Mouse (Mus musculus) forebrain, embryonic 14.5 days (tissue): ENCODE data around the gene Art5. TPM values are rescaled to one million over a fixed set of nuclear protein-coding genes. Genes with fewer than 3 reads are reported as not detected.
A peak's percentile ranks its signal among the peaks of the same experiment; 100 is the strongest.

Experiments
- ATAC-seq: fragments of 200-750 bp; cut with Nextera tagmentation; 2 replicates; pipeline ENCODE4 v1.8.0; 2017; ENCODE audit warnings: mild to moderate bottlenecking, moderate library complexity
- DNase-seq: peaks from one replicate; pipeline ENCODE4 v3.0.0-alpha.2; 2015; ENCODE audit warnings: low spot score
- H3K27ac ChIP-seq: fragments of 300-500 bp; sonication (generic); 2 replicates; pipeline ENCODE4 v1.5.1; 2014; ENCODE audit warnings: low read depth, mild to moderate bottlenecking, control low read depth, low read length, moderate library complexity
- H3K27me3 ChIP-seq: fragments of 300-500 bp; sonication (generic); replicated peaks from 2 replicates; pipeline ENCODE4 v1.6.1; 2014; ENCODE audit warnings: low read length, control low read depth, mixed read lengths; ENCODE audit not compliant: control insufficient read depth, insufficient read depth
- H3K36me3 ChIP-seq: fragments of 300-500 bp; sonication (generic); 2 replicates; pipeline ENCODE4 v1.6.1; 2014; ENCODE audit warnings: low read length, control low read depth; ENCODE audit not compliant: control insufficient read depth, insufficient read depth
- H3K4me1 ChIP-seq: fragments of 300-500 bp; sonication (generic); 2 replicates; pipeline ENCODE4 v1.6.1; 2014; ENCODE audit warnings: antibody characterized with exemption, low read length, control low read depth; ENCODE audit not compliant: control insufficient read depth, insufficient read depth
- H3K4me2 ChIP-seq: fragments of 300-500 bp; sonication (generic); 2 replicates; pipeline ENCODE4 v1.6.1; 2014; ENCODE audit warnings: mild to moderate bottlenecking, control low read depth, low read length
- H3K4me3 ChIP-seq: fragments of 300-500 bp; sonication (generic); 2 replicates; pipeline ENCODE4 v1.5.1; 2014; ENCODE audit warnings: low read depth, low read length, control low read depth
- H3K9ac ChIP-seq: fragments of 300-500 bp; sonication (generic); 2 replicates; pipeline ENCODE4 v1.6.1; 2014; ENCODE audit warnings: mild to moderate bottlenecking, low read length, control low read depth, moderate library complexity
- H3K9me3 ChIP-seq: fragments of 300-500 bp; sonication (generic); replicated peaks from 2 replicates; pipeline ENCODE4 v1.6.1; 2016; ENCODE audit warnings: low read length, control low read depth, mixed read lengths; ENCODE audit not compliant: control insufficient read depth
- WGBS: fragments of 180-500 bp; shearing (Covaris S2); extraction: QIAGEN DNeasy Blood & Tissue Kit; methylation state at CpG from one replicate; pipeline ENCODE4 v1.1.7; 2014; 5-methylcytosine and 5-hydroxymethylcytosine counted together
- polyA plus RNA-seq: library from polyadenylated mRNA; unstranded; fragments of >200 nt; fragmentation: Nextera tagmentation; extraction: Ambion mirVana; gene quantifications from 2 replicates; pipeline ENCODE4 v1.2.1, GENCODE M21; 2014

Gene Art5
- polyA plus RNA-seq, 1 experiment from 2014 or later = 1.0 TPM

GRCm38 (mm10) chr7:102109746-102110145 is 457 bp upstream of the Art5 start:
- Histone ChIP-seq H3K4me1 (no peaks in the 10 kb centered on the region), H3K4me3 (no peak overlapping the region), H3K9ac (no peak overlapping the region), H3K27me3 (no peaks in the 10 kb centered on the region), H3K9me3 (no peaks in the 10 kb centered on the region), H3K27ac (no peak overlapping the region), H3K4me2 (no peak overlapping the region), H3K36me3 (no peaks in the 10 kb centered on the region)
- ATAC-seq (no peak), DNase-seq (no peak)
- 92% methylated on average over 4 of the region's 4 CpGs for WGBS

- Histone ChIP-seq H3K4me2 (no peak overlapping the region), H3K36me3 (no peaks in the 10 kb centered on the region), H3K27me3 (no peaks in the 10 kb centered on the region), H3K4me1 (no peaks in the 10 kb centered on the region), H3K4me3 (no peak overlapping the region), H3K27ac (no peak overlapping the region), H3K9me3 (no peaks in the 10 kb centered on the region), H3K9ac (no peak overlapping the region)
- DNase-seq (no peak), ATAC-seq (no peak)
- 86% methylated on average over 1 of the region's 1 CpGs for WGBS
Observed at GRCm38 (mm10) chr7:102108206-102108605, 1.1 kb downstream of the Art5 start.

GRCm38 (mm10) chr7:102106700-102107141 is 2.6 kb downstream of the Art5 start:
- WGBS = 26% methylated on average over 23 of the region's 23 CpGs
- Histone ChIP-seq H3K27ac (no peak overlapping the region), H3K4me2 (peak overlapping the region; percentile 45), H3K9ac (0 out of 2 replicates have a peak overlapping the region, but pooled peaks have one; percentile 41), H3K27me3 (no peaks in the 10 kb centered on the region), H3K4me3 (peak overlapping the region; percentile 16; the same call in 1 of the 2 replicates), H3K4me1 (no peaks in the 10 kb centered on the region), H3K9me3 (no peaks in the 10 kb centered on the region), H3K36me3 (no peaks in the 10 kb centered on the region)
- ATAC-seq = 0 out of 2 replicates have a peak, but pooled peaks have one; percentile 37
- DNase-seq = peak; percentile 17

GRCm38 (mm10) chr7:102104126-102104525 is 5.2 kb downstream of the Art5 start:
- Histone ChIP-seq H3K27me3 (no peaks in the 10 kb centered on the region), H3K36me3 (no peaks in the 10 kb centered on the region), H3K4me2 (no peak overlapping the region), H3K9ac (no peak overlapping the region), H3K9me3 (no peaks in the 10 kb centered on the region), H3K4me3 (no peak overlapping the region), H3K4me1 (peaks cover 7% of the 10 kb centered on the region; the same call in 1 of the 2 replicates), H3K27ac (no peak overlapping the region)
- ATAC-seq = no peak
- DNase-seq = no peak
- WGBS = 78% methylated on average over 5 of the region's 5 CpGs

GRCm38 (mm10) chr7:102103555-102103954 is 5.7 kb downstream of the Art5 start:
- Histone ChIP-seq H3K4me3 (no peak overlapping the region), H3K27ac (no peak overlapping the region), H3K9ac (no peak overlapping the region), H3K4me2 (no peak overlapping the region), H3K9me3 (no peaks in the 10 kb centered on the region), H3K36me3 (no peaks in the 10 kb centered on the region), H3K27me3 (no peaks in the 10 kb centered on the region), H3K4me1 (peaks cover 7% of the 10 kb centered on the region; the same call in 1 of the 2 replicates)
- 89% methylated on average over 2 of the region's 2 CpGs for WGBS
- DNase-seq (no peak), ATAC-seq (no peak)

GRCm38 (mm10) chr7:102102696-102103095 is 6.6 kb downstream of the Art5 start:
- no peaks in the 10 kb centered on the region for H3K27me3 ChIP-seq
- H3K36me3 ChIP-seq = no peaks in the 10 kb centered on the region
- H3K9ac ChIP-seq = no peak overlapping the region
- no peaks in the 10 kb centered on the region for H3K9me3 ChIP-seq
- WGBS = 43% methylated on average over 6 of the region's 6 CpGs
- no peak for ATAC-seq
- no peak overlapping the region for H3K4me2 ChIP-seq
- peaks cover 7% of the 10 kb centered on the region; the same call in 1 of the 2 replicates for H3K4me1 ChIP-seq
- no peak for DNase-seq
- no peak overlapping the region for H3K27ac ChIP-seq
- H3K4me3 ChIP-seq = no peak overlapping the region

- Histone ChIP-seq H3K4me2 (no peak overlapping the region), H3K9me3 (no peaks in the 10 kb centered on the region), H3K27ac (no peak overlapping the region), H3K4me3 (no peak overlapping the region), H3K27me3 (no peaks in the 10 kb centered on the region), H3K9ac (no peak overlapping the region), H3K4me1 (peaks cover 7% of the 10 kb centered on the region; the same call in 1 of the 2 replicates), H3K36me3 (no peaks in the 10 kb centered on the region)
- DNase-seq = no peak
- 48% methylated on average over 8 of the region's 8 CpGs for WGBS
- ATAC-seq = no peak
Observed at GRCm38 (mm10) chr7:102102241-102102640, 7.0 kb downstream of the Art5 start.

GRCm38 (mm10) chr7:102101487-102101886 is 7.8 kb downstream of the Art5 start, which contains the start of gene Art1:
Art1 (plus strand) TSS chr7:102101743.
- H3K27ac ChIP-seq = no peak within 1 kb of the TSS

GRCm38 (mm10) chr7:102100868-102101267 is 8.4 kb downstream of the Art5 start:
- no peaks in the 10 kb centered on the region for H3K27me3 ChIP-seq
- WGBS = 71% methylated on average over 5 of the region's 5 CpGs
- H3K4me1 ChIP-seq = peaks cover 7% of the 10 kb centered on the region; the same call in 1 of the 2 replicates
- no peak overlapping the region for H3K4me2 ChIP-seq
- no peak overlapping the region for H3K27ac ChIP-seq
- ATAC-seq (no peak), DNase-seq (no peak)
- H3K36me3 ChIP-seq = no peaks in the 10 kb centered on the region
- no peak overlapping the region for H3K9ac ChIP-seq
- H3K4me3 ChIP-seq = no peak overlapping the region
- no peaks in the 10 kb centered on the region for H3K9me3 ChIP-seq

More at GRCm38 (mm10) chr7:102101487-102101886, 7.8 kb downstream of the Art5 start, which contains the start of gene Art1:
- H3K9me3 ChIP-seq = no peaks in the 10 kb centered on the region
- H3K4me2 ChIP-seq = no peak within 1 kb of the TSS
- no peaks in the 10 kb centered on the region for H3K27me3 ChIP-seq
- DNase-seq = no peak
- H3K9ac ChIP-seq = no peak within 1 kb of the TSS
- 52% methylated on average over 5 of the region's 5 CpGs for WGBS
- peaks cover 7% of the 10 kb centered on the region; the same call in 1 of the 2 replicates for H3K4me1 ChIP-seq
- no peaks in the 10 kb centered on the region for H3K36me3 ChIP-seq
- no peak within 1 kb of the TSS for H3K4me3 ChIP-seq
- ATAC-seq = no peak
